Mouse (Mus musculus): ENCODE measurements at regions not wholly inside any gene's neighbourhood (a gene's known extent, or its start where the extent isn't known, plus 50 kb on each side); places are given as distances from the start of the nearest gene placed in this dataset.

- no peak overlapping the region for H3K4me2 ChIP-seq
- no peak overlapping the region for H3K9ac ChIP-seq (replicated peaks)
- no peak for ATAC-seq (ENCODE audit: low FRiP score)
- no peaks in the 10 kb centered on the region for H3K36me3 ChIP-seq
- H3K27ac ChIP-seq (replicated peaks), result no peak overlapping the region
- no peaks in the 10 kb centered on the region for H3K4me1 ChIP-seq
- 93% methylated on average over 1 of the region's 1 CpGs for WGBS
- no peaks in the 10 kb centered on the region for H3K27me3 ChIP-seq (replicated peaks)
- no peak overlapping the region for H3K4me3 ChIP-seq (replicated peaks)
- no peaks in the 10 kb centered on the region for H3K9me3 ChIP-seq (replicated peaks)
Observed at GRCm38 (mm10) chr8:29913576-29913975, 2466.1 kb downstream of the Poteg start.

GRCm38 (mm10) chr8:29920486-29920885 is 2473.0 kb downstream of the Poteg start:
- WGBS, result 61% methylated on average over 2 of the region's 2 CpGs
- no peak overlapping the region for H3K9ac ChIP-seq (replicated peaks)
- H3K4me2 ChIP-seq, result no peak overlapping the region
- H3K36me3 ChIP-seq, result no peaks in the 10 kb centered on the region
- H3K4me1 ChIP-seq, result no peaks in the 10 kb centered on the region
- H3K27ac ChIP-seq (replicated peaks), result no peak overlapping the region
- H3K4me3 ChIP-seq (replicated peaks), result no peak overlapping the region
- H3K9me3 ChIP-seq (replicated peaks), result no peaks in the 10 kb centered on the region
- ATAC-seq (ENCODE audit: low FRiP score), result no peak
- H3K27me3 ChIP-seq (replicated peaks), result no peaks in the 10 kb centered on the region

- H3K36me3 ChIP-seq, result no peaks in the 10 kb centered on the region
- no peak overlapping the region for H3K4me2 ChIP-seq
- no peaks in the 10 kb centered on the region for H3K9me3 ChIP-seq (replicated peaks)
- no peak for ATAC-seq (ENCODE audit: low FRiP score)
- H3K4me3 ChIP-seq (replicated peaks), result no peak overlapping the region
- no peaks in the 10 kb centered on the region for H3K27me3 ChIP-seq (replicated peaks)
- H3K9ac ChIP-seq (replicated peaks), result no peak overlapping the region
- H3K4me1 ChIP-seq, result no peaks in the 10 kb centered on the region
- WGBS, result 89% methylated on average over 4 of the region's 4 CpGs
- no peak overlapping the region for H3K27ac ChIP-seq (replicated peaks)
Observed at GRCm38 (mm10) chr8:29928257-29928656, 2480.8 kb downstream of the Poteg start.

- ATAC-seq (ENCODE audit: low FRiP score), result no peak
- no peak overlapping the region for H3K4me2 ChIP-seq
- H3K4me1 ChIP-seq, result no peaks in the 10 kb centered on the region
- H3K9me3 ChIP-seq (replicated peaks), result no peaks in the 10 kb centered on the region
- H3K9ac ChIP-seq (replicated peaks), result no peak overlapping the region
- WGBS, result 93% methylated on average over 2 of the region's 2 CpGs
- no peak overlapping the region for H3K4me3 ChIP-seq (replicated peaks)
- H3K36me3 ChIP-seq, result no peaks in the 10 kb centered on the region
- H3K27ac ChIP-seq (replicated peaks), result no peak overlapping the region
- no peaks in the 10 kb centered on the region for H3K27me3 ChIP-seq (replicated peaks)
Observed at GRCm38 (mm10) chr8:29961322-29961721, 2513.9 kb downstream of the Poteg start.

- WGBS, result 66% methylated on average over 4 of the region's 4 CpGs
- Histone ChIP-seq H3K36me3 (no peaks in the 10 kb centered on the region), H3K27me3 (replicated peaks) (no peaks in the 10 kb centered on the region), H3K4me1 (peaks cover 6% of the 10 kb centered on the region; the same call in 1 of the 2 replicates), H3K4me3 (replicated peaks) (no peak overlapping the region), H3K27ac (replicated peaks) (no peak overlapping the region), H3K9me3 (replicated peaks) (no peaks in the 10 kb centered on the region), H3K4me2 (no peak overlapping the region), H3K9ac (replicated peaks) (no peak overlapping the region)
- ATAC-seq (ENCODE audit: low FRiP score), result no peak
Observed at GRCm38 (mm10) chr8:29976651-29977350, 2529.3 kb downstream of the Poteg start.

GRCm38 (mm10) chr8:29978585-29979505 is 2531.4 kb downstream of the Poteg start:
- no peak overlapping the region for H3K27ac ChIP-seq (replicated peaks)
- no peak for ATAC-seq (ENCODE audit: low FRiP score)
- H3K9me3 ChIP-seq (replicated peaks), result no peaks in the 10 kb centered on the region
- no peak overlapping the region for H3K9ac ChIP-seq (replicated peaks)
- 10% methylated on average over 10 of the region's 10 CpGs for WGBS
- H3K4me2 ChIP-seq, result peak overlapping the region; percentile 15
- H3K4me3 ChIP-seq (replicated peaks), result no peak overlapping the region
- H3K27me3 ChIP-seq (replicated peaks), result no peaks in the 10 kb centered on the region
- no peaks in the 10 kb centered on the region for H3K36me3 ChIP-seq
- H3K4me1 ChIP-seq, result peaks cover 6% of the 10 kb centered on the region; the same call in 1 of the 2 replicates

- H3K4me2 ChIP-seq, result no peak overlapping the region
Observed at GRCm38 (mm10) chr8:29992549-29992948, 2545.1 kb downstream of the Poteg start.

GRCm38 (mm10) chr8:29999413-29999812 is 2551.9 kb downstream of the Poteg start:
- H3K36me3 ChIP-seq, result no peaks in the 10 kb centered on the region
- H3K9me3 ChIP-seq (replicated peaks), result no peaks in the 10 kb centered on the region
- no peak overlapping the region for H3K9ac ChIP-seq (replicated peaks)
- no peak overlapping the region for H3K27ac ChIP-seq (replicated peaks)
- no peak for ATAC-seq (ENCODE audit: low FRiP score)
- no peak overlapping the region for H3K4me3 ChIP-seq (replicated peaks)
- H3K4me2 ChIP-seq, result no peak overlapping the region
- 97% methylated on average over 2 of the region's 2 CpGs for WGBS
- no peaks in the 10 kb centered on the region for H3K4me1 ChIP-seq
- no peaks in the 10 kb centered on the region for H3K27me3 ChIP-seq (replicated peaks)

More at GRCm38 (mm10) chr8:29992549-29992948, 2545.1 kb downstream of the Poteg start:
- H3K27ac ChIP-seq (replicated peaks), result no peak overlapping the region
- H3K9me3 ChIP-seq (replicated peaks), result no peaks in the 10 kb centered on the region
- no peak overlapping the region for H3K9ac ChIP-seq (replicated peaks)
- H3K4me3 ChIP-seq (replicated peaks), result no peak overlapping the region
- ATAC-seq (ENCODE audit: low FRiP score), result no peak
- 63% methylated on average over 2 of the region's 2 CpGs for WGBS
- no peaks in the 10 kb centered on the region for H3K4me1 ChIP-seq
- no peaks in the 10 kb centered on the region for H3K27me3 ChIP-seq (replicated peaks)
- no peaks in the 10 kb centered on the region for H3K36me3 ChIP-seq
